Mouse (Mus musculus): ENCODE results near the gene Lamb3.

DNA sequence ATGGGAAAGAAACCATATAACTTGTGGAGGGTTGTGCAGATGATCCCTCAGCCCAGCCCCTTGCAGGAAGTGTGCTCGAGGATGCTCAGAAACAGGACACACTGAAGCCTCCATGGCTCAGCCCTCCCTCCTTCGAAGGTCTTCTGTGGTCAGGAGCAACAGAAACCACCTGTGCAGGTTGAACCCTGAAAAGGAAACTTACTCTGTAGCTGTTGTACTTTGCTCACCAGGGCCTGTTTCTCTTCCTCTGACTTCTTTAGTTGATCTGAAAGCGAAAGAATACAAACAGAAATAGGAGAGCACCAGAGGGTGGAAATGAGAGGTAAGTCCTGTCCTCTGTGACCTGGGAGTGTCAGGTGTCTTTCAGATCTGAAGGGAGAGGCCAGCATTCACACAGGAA is 26.4 kb upstream of the Lamb3 start:
- TF ChIP-seq POLR2A (IDR thresholded peaks at IDR 0.05; ENCODE audit: extremely low read depth, insufficient read depth, low read length) (no peak), CTCF (IDR thresholded peaks at IDR 0.05; ENCODE audit: low read depth, low read length) (no peak)

Measured in liver, adult 2 months (tissue).